Mouse (Mus musculus) liver, adult 2 months (tissue): ENCODE data around the gene Hoxa7. TPM values are rescaled to one million over a fixed set of nuclear protein-coding genes. Genes with fewer than 3 reads are reported as not detected.
A peak's percentile ranks its signal among the peaks of the same experiment; 100 is the strongest.

Source experiments
- DNase-seq: peaks from one replicate; pipeline ENCODE4 v3.0.0-alpha.2; 2011; ENCODE audit warnings: low read depth, low spot score; ENCODE audit errors: extremely low read depth
- H3K27ac ChIP-seq: fragments of 200-500 bp; replicated peaks from 2 replicates; pipeline ENCODE4 v1.5.1; 2012; ENCODE audit warnings: low read depth, mild to moderate bottlenecking, control low read depth, inconsistent platforms, low read length; ENCODE audit not compliant: insufficient read depth
- H3K27me3 ChIP-seq: fragments of 200-500 bp; 2 replicates; pipeline ENCODE4 v1.6.1; 2012; ENCODE audit warnings: mild to moderate bottlenecking, moderate library complexity, low read length, inconsistent platforms; ENCODE audit not compliant: control insufficient read depth, insufficient read depth
- H3K36me3 ChIP-seq: fragments of 200-500 bp; 2 replicates; pipeline ENCODE4 v1.6.1; 2012; ENCODE audit warnings: low read length, inconsistent platforms; ENCODE audit not compliant: control insufficient read depth, insufficient read depth
- H3K4me1 ChIP-seq: fragments of 200-500 bp; 2 replicates; pipeline ENCODE4 v1.6.1; 2011; ENCODE audit warnings: low read length; ENCODE audit not compliant: control insufficient read depth, insufficient read depth
- H3K4me3 ChIP-seq: fragments of 200-500 bp; 2 replicates; pipeline ENCODE4 v1.5.1; 2011; ENCODE audit warnings: low read depth, mild to moderate bottlenecking, control low read depth, low read length, moderate library complexity; ENCODE audit not compliant: insufficient read depth
- H3K79me2 ChIP-seq: fragments of 200-500 bp; 2 replicates; pipeline ENCODE4 v1.6.1; 2012; ENCODE audit warnings: inconsistent platforms, mild to moderate bottlenecking, low read length, moderate library complexity; ENCODE audit not compliant: control insufficient read depth, insufficient read depth
- H3K9ac ChIP-seq: fragments of 200-500 bp; 2 replicates; pipeline ENCODE4 v1.6.1; 2012; ENCODE audit warnings: low read depth, mild to moderate bottlenecking, control low read depth, inconsistent platforms, low read length
- CTCF ChIP-seq: fragments of 200-500 bp; IDR thresholded peaks from 2 replicates; pipeline ENCODE4 v1.5.1; 2011; ENCODE audit warnings: low read depth, low read length, control low read depth
- POLR2A ChIP-seq: fragments of 200-500 bp; IDR thresholded peaks from 2 replicates; pipeline ENCODE4 v1.6.1; 2011; ENCODE audit warnings: low read length, control low read depth; ENCODE audit not compliant: insufficient read depth; ENCODE audit errors: extremely low read depth
- WGBS: fragments of 180-500 bp; shearing (Covaris S2); methylation state at CpG from one replicate; pipeline ENCODE4 v1.1.7; 2018; 5-methylcytosine and 5-hydroxymethylcytosine counted together
- polyA plus RNA-seq: library from polyadenylated mRNA; depleted of rRNA; stranded (reverse); fragments of >200 nt; gene quantifications from 2 replicates; pipeline ENCODE4 v1.2.3, GENCODE M21; 2012
- total RNA-seq: library from RNA; depleted of rRNA; stranded (reverse); fragments of >200 nt; gene quantifications from 2 replicates; pipeline ENCODE4 v1.2.3, GENCODE M21; 2014

Hoxa7 gene
- total and polyA plus RNA-seq, 2 experiments = 0.04 TPM; not detected in 1

GRCm38 (mm10) chr6:52220003-52220864, 1.4 kb downstream of the Hoxa7 start:
- no peak overlapping the region for H3K4me3 ChIP-seq
- peaks cover 42% of the 10 kb centered on the region for H3K27me3 ChIP-seq
- WGBS = 45% methylated on average over 32 of the region's 32 CpGs
- no peak overlapping the region for H3K9ac ChIP-seq
- H3K36me3 ChIP-seq = no peaks in the 10 kb centered on the region
- peaks cover 3% of the 10 kb centered on the region; the same call in 1 of the 2 replicates for H3K4me1 ChIP-seq
- no peak overlapping the region for H3K27ac ChIP-seq
- DNase-seq = no peak
- H3K79me2 ChIP-seq = no peaks in the 10 kb centered on the region
- TF ChIP-seq POLR2A = no peak
- TF ChIP-seq CTCF = no peak

- H3K9ac ChIP-seq = no peak overlapping the region
- DNase-seq = no peak
- H3K4me1 ChIP-seq = peaks cover 3% of the 10 kb centered on the region; the same call in 1 of the 2 replicates
- no peak overlapping the region for H3K27ac ChIP-seq
- 60% methylated on average over 9 of the region's 9 CpGs for WGBS
- H3K4me3 ChIP-seq = no peak overlapping the region
- H3K36me3 ChIP-seq = no peaks in the 10 kb centered on the region
- H3K79me2 ChIP-seq = no peaks in the 10 kb centered on the region
- H3K27me3 ChIP-seq = peaks cover 44% of the 10 kb centered on the region
- TF ChIP-seq POLR2A (no peak), CTCF (no peak)
Observed at GRCm38 (mm10) chr6:52219234-52219942, 2.3 kb downstream of the Hoxa7 start.

- Histone ChIP-seq H3K4me3 (no peak overlapping the region), H3K36me3 (no peaks in the 10 kb centered on the region), H3K4me1 (peaks cover 3% of the 10 kb centered on the region; the same call in 1 of the 2 replicates), H3K27ac (no peak overlapping the region), H3K9ac (no peak overlapping the region), H3K79me2 (no peaks in the 10 kb centered on the region), H3K27me3 (peaks cover 45% of the 10 kb centered on the region)
- TF ChIP-seq POLR2A (no peak), CTCF (no peak)
- 27% methylated on average over 14 of the region's 14 CpGs for WGBS
- DNase-seq = no peak
Observed at GRCm38 (mm10) chr6:52218643-52219215, 2.9 kb downstream of the Hoxa7 start.

- peaks cover 3% of the 10 kb centered on the region; the same call in 1 of the 2 replicates for H3K4me1 ChIP-seq
- DNase-seq = no peak
- 18% methylated on average over 23 of the region's 23 CpGs for WGBS
Observed at GRCm38 (mm10) chr6:52217895-52218642, 3.6 kb downstream of the Hoxa7 start.

GRCm38 (mm10) chr6:52217459-52217768, 4.2 kb downstream of the Hoxa7 start:
- no peak overlapping the region for H3K9ac ChIP-seq
- H3K27me3 ChIP-seq = peaks cover 51% of the 10 kb centered on the region
- TF ChIP-seq POLR2A (no peak), CTCF (no peak)

More at GRCm38 (mm10) chr6:52217895-52218642, 3.6 kb downstream of the Hoxa7 start:
- no peaks in the 10 kb centered on the region for H3K79me2 ChIP-seq
- no peak overlapping the region for H3K27ac ChIP-seq
- H3K4me3 ChIP-seq = no peak overlapping the region
- TF ChIP-seq CTCF (no peak), POLR2A (no peak)
- no peaks in the 10 kb centered on the region for H3K36me3 ChIP-seq
- peaks cover 49% of the 10 kb centered on the region for H3K27me3 ChIP-seq
- no peak overlapping the region for H3K9ac ChIP-seq

More at GRCm38 (mm10) chr6:52217459-52217768, 4.2 kb downstream of the Hoxa7 start:
- peak overlapping the region; percentile 19; the same call in 1 of the 2 replicates for H3K4me3 ChIP-seq
- 2% methylated on average over 25 of the region's 25 CpGs for WGBS
- H3K36me3 ChIP-seq = no peaks in the 10 kb centered on the region
- no peak for DNase-seq
- peaks cover 3% of the 10 kb centered on the region; the same call in 1 of the 2 replicates for H3K4me1 ChIP-seq
- H3K79me2 ChIP-seq = no peaks in the 10 kb centered on the region
- H3K27ac ChIP-seq = no peak overlapping the region
